Mouse (Mus musculus) heart, adult 2 months (tissue): ENCODE results near the gene Dyrk1b.

ENCODE experiments used
- CTCF ChIP-seq: fragments of 200-600 bp; IDR thresholded peaks from 2 replicates; pipeline ENCODE4 v1.8.1; 2022; ENCODE audit warnings: antibody characterized with exemption, mild to moderate bottlenecking, moderate library complexity
- EP300 ChIP-seq: fragments of 200-500 bp; IDR thresholded peaks from 2 replicates; pipeline ENCODE4 v1.6.1; 2011; ENCODE audit warnings: low read depth, low read length, control low read depth; ENCODE audit not compliant: insufficient read depth
- POLR2A ChIP-seq: fragments of 200-500 bp; IDR thresholded peaks from 2 replicates; pipeline ENCODE4 v1.6.1; 2011; ENCODE audit warnings: mild to moderate bottlenecking, low read depth, low read length, control low read depth; ENCODE audit not compliant: insufficient read depth

- TF ChIP-seq CTCF: peak; percentile 26
- no peak for TF ChIP-seq POLR2A
- no peak for TF ChIP-seq EP300
Observed at GRCm38 (mm10) chr7:28210731-28211130, 31.5 kb downstream of the Dyrk1b start.
